Mouse (Mus musculus) layer of hippocampus, adult 8-10 months (tissue): ENCODE measurements at regions not wholly inside any gene's neighbourhood (a gene's known extent, or its start where the extent isn't known, plus 50 kb on each side); places are given as distances from the start of the nearest gene placed in this dataset.

ENCODE experiments used
- DNase-seq, 2 experiments: peaks; one replicate each; pipeline ENCODE4 v3.0.0; 2022; ENCODE audit warnings: low spot score in 2 of 2

DNA sequence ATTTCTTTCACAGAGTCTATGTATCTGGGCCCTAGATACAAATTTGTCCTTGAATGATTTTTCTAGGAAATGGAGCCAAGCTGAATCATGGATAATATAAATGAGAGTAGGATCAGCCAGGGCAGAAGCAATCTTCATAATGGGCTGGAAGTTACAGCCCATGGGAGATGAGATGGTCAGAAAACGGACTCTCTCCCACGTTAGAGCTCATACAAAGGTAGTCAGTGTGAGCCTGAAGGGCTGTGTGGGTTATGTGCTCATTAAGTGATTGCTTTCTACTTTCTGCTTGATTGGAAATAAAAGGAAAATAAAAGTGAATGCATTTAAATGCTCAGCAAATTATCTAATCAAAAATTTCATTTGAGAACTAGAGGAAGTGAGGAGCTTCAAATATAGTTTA, 2017.1 kb upstream of the Pcdh20 start:
- DNase-seq: no peak

DNA sequence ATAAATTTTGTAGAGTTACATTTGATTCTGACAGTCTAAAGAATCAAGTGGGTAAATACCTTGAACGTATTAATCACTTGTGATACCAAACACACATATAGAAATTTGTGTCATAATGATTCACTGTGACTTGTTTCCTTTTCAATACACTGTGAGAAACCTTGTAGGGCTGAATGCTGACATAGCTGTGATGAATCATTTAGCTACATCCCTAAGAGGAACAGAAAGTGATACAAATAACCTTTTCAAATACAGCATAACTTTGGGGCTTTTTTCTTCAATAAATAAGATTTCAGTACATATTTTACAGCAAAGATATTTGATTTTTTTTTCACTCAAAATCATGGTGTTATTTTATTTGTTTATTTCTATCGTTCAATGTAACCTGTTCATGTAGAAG, 1976.8 kb upstream of the Pcdh20 start:
- DNase-seq: no peak

DNA sequence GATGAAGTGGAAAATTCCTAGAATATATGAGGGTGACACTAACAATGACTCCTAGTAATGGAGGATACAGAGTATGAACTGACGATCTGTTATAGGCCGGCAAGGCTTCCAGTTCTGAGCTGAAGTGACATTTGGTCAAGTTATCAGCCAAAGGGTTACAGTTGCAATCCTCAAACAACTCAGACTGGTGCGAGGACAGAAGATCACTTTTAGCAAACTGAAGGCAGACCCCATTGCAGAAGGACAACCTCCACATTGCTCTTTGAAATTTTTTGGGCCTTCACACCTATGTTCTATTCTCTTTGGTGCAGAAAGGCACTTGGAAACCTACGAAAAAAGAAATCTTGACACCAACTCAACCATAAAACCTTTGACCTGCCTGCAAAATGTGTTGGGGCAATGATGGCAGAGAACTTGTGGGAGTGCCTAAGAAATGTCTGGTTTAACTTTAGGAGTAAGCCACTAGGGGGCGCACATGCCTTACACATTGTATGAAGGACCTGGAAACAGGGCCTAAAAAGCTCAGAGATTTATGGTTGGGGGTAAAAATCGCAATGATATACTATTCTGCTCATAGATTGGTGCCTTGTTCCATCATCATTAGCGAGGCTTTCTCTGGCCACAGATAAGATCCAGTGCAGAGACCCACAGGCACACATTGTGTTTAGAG, 1961.8 kb upstream of the Pcdh20 start:
- peak in 1 of 2 experiments; percentile 48 for DNase-seq

DNA sequence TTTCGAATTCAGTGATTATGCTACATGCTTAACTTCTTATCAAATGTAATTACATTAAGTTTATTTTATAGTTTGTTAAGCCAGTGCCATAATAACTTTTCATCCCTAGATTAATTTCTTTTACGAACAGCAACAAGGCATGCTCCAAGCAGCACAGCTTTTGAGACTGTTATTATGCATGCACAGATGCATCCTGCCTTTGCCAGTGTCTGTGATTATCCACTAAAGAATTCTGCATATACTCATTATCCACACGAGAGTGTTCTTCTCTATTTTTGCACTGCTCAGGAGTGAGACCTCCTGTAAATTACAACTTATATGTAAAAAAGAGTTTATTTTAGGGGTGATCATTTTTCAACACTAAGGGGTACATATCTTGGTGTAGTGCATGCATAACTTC, 1941.5 kb upstream of the Pcdh20 start:
- no peak for DNase-seq

DNA sequence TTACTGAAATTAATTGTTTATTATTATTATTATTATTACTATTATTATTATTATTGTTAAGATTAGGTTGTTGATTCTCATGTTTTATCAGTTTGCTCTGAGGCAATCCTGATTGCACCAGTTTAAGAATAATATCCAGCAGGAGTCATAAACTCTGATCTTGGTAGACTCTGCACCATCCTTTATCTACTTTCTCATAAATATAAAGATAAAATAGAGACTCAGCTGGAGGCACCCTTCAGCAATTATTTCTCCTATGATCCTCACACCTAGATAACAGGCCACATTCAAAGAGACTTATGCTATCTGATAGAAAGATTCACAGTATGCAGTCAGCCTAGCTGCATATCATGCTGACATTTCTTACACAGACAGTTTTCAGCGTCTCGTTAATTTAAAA, 1935.2 kb upstream of the Pcdh20 start:
- no peak for DNase-seq

DNA sequence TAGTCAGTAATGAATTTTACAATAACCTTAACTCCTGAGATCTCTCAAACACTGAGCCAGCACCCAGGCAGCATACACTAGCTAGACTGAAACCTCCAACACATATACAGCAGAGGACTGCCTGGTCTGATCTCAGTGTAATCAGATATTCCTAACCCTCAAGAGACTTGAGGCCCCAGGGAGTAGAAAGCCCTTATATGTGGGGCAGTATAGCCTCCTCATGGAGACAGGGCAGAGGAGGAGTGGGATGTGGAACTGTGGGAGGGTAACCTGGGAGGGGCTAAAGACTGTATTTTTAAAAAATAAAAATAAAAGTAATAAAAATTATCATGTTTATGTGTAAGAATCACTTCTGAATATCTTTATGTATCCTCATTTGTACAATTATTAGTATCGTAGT, 1934.3 kb upstream of the Pcdh20 start:
- no peak for DNase-seq

DNA sequence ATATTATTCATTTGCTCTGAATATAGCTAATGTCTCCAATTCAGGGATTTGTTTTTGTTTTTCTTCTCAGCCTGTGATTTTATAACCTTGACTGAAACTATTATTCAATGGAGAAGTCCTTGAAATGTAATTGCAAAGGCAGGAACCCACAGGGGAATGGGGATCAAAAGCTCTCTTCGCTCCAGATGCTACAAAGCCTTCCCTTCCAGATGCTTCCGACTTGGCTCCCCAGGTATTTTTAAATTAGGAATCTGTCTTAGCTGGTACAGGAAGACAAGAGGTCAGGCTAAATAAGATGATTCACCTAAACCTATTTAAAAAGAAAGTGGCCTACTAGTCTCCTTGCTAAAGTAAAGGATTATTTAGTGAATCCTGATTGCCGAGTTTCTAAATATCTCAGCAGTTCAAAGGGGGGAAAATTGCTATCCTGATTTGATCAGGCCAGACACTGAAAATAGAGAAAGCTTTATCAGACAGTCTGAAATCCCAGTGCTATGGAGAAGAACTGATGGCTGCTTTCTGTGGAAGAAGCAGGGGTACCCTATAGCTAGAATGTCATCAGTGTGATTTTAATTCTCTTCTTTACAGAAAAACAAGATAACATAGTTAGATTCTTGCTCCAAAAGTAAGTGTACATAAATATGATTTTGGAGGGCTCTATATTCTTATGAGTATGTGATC, 1896.2 kb upstream of the Pcdh20 start:
- DNase-seq: no peak

DNA sequence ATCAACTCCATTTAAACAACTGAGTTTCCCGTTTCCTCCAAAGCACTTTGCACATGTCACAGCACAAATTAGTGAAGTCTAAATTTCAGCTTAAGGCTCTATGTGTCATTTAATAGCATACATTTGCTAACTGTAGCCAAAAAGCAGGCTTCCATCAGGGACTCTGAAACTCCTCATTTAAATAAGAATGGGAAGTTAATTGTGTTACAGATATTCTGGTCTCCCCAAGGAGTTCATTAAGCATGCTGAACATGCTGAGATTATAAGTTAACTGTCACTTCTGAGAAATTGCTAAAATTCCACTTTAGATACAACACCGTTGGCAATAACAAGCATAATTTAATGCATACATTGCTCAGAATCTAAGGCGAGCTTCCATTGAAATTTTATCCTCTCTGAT, 1863.3 kb upstream of the Pcdh20 start:
- DNase-seq: no peak

DNA sequence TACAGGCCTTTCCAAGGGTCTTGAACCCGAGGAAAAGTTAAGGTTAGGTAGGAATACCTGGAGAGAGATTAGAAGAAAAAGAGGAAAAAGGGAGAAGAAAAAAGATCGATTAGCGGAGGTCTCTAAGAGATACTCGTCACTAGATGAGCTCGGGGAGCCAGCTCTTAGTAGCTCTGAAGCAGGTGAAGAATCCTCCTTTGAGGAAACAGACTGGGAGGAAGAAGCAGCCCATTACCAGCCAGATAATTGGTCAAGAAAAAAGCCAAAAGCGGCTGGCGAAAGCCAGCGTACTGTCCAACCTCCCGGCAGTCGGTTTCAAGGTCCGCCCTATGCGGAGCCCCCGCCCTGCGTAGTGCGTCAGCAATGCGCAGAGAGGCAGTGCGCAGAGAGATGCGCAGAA, 1824.3 kb upstream of the Pcdh20 start:
- DNase-seq: peak in 1 of 2 experiments; percentile 12

DNA sequence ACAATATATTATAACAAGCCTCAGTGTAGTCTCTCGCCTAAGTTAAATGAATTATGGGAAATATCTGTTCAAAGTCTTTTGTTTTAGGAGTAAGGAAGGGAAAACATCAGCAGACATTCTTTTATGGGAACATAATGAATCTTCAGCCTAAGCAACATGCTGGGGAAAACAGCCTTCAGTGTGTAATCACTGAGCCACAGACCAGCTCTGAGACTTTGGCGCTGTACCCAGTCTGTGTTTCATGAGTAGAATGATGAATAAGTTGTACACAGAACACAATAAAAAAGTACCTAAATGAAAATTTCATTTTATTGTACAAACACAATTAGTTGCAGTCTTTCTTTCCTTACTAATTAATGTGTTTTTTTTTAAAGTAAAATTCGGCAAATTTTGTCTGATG, 1774.8 kb upstream of the Pcdh20 start:
- DNase-seq: no peak

DNA sequence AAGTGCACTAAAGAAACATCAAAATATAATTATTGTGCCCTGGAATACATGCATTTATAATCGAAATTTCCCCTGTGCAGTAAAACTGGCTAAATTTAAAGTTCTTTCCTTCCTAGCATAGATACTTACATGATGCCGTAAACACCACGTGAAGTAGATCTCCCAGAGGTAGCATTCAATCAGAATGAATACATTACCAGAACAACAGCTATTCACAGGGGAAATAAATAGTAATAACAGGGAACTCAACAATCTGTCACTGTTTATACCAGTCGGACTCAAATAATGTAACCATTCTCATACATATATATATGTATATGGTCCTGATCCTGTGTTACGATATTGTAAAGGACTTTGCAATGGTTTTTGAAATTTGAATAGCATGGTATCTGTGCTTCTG, 1761.5 kb upstream of the Pcdh20 start:
- no peak for DNase-seq

DNA sequence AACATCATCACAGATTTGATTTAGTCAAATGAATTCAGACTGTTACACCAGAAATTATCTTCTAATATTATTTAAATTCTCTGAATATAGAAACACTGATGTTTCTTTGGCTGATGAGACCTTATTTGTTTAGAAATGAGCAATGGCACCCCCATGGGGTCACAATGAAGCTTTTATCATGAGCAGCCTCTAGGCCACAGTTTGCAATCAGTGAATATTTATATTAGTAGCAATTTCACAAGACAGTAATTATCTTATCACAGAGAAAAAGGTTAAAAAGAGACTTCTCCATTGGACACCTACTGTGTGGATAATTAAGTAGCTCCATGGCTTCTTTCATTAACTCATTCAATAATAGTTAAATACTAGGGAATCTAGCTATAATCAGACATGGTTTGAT, 1729.1 kb upstream of the Pcdh20 start:
- DNase-seq: no peak

DNA sequence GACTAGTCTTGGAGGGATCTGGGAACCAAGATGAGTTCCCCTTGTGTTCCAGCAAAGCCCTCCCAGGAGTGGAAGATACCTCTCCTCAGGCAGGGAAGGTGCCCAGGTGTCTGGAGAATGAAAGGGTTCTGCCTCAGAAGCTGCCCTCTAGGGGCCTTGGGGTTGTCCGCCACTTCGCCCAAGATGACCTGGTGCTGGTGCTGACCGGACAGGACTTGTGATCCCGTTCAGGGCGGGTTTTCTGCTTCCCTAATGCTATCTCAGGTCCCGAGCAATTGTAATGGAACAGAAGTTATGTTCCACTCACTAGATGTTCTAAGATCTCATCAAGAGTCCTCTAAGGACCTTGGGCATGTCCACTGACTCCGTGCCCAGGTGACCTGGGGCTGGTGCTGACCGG, 1726.6 kb upstream of the Pcdh20 start:
- no peak for DNase-seq

DNA sequence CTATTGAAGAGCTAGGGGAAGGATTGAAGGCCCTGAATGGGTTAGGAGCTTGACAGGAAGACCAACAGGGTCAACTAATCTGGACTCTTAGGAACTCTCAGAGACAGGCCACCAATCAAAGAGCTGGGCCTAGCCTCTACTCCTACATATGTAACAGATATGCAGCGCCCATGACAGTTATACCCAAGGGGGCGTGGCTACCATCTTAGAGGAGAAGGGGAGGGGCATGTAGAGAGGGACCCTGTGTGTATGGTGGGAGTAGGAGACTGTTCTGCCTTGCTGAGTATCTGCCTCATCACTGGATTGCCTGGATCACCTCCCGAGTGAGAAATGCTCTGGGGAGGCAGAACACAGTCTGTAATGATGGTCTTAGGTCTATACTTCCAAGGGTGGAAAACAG, 1701.5 kb upstream of the Pcdh20 start:
- no peak for DNase-seq
